Mouse (Mus musculus) forebrain, embryonic 14.5 days (tissue): ENCODE measurements at regions not wholly inside any gene's neighbourhood (a gene's known extent, or its start where the extent isn't known, plus 50 kb on each side); places are given as distances from the start of the nearest gene placed in this dataset.

ENCODE experiments used
- ATAC-seq: fragments of 200-750 bp; cut with Nextera tagmentation; 2 replicates; pipeline ENCODE4 v1.8.0; 2017; ENCODE audit warnings: mild to moderate bottlenecking, moderate library complexity
- DNase-seq: peaks from one replicate; pipeline ENCODE4 v3.0.0-alpha.2; 2015; ENCODE audit warnings: low spot score
- H3K27ac ChIP-seq: fragments of 300-500 bp; sonication (generic); 2 replicates; pipeline ENCODE4 v1.5.1; 2014; ENCODE audit warnings: low read depth, mild to moderate bottlenecking, control low read depth, low read length, moderate library complexity
- H3K27me3 ChIP-seq: fragments of 300-500 bp; sonication (generic); replicated peaks from 2 replicates; pipeline ENCODE4 v1.6.1; 2014; ENCODE audit warnings: low read length, control low read depth, mixed read lengths; ENCODE audit not compliant: control insufficient read depth, insufficient read depth
- H3K36me3 ChIP-seq: fragments of 300-500 bp; sonication (generic); 2 replicates; pipeline ENCODE4 v1.6.1; 2014; ENCODE audit warnings: low read length, control low read depth; ENCODE audit not compliant: control insufficient read depth, insufficient read depth
- H3K4me1 ChIP-seq: fragments of 300-500 bp; sonication (generic); 2 replicates; pipeline ENCODE4 v1.6.1; 2014; ENCODE audit warnings: antibody characterized with exemption, low read length, control low read depth; ENCODE audit not compliant: control insufficient read depth, insufficient read depth
- H3K4me2 ChIP-seq: fragments of 300-500 bp; sonication (generic); 2 replicates; pipeline ENCODE4 v1.6.1; 2014; ENCODE audit warnings: mild to moderate bottlenecking, control low read depth, low read length
- H3K4me3 ChIP-seq: fragments of 300-500 bp; sonication (generic); 2 replicates; pipeline ENCODE4 v1.5.1; 2014; ENCODE audit warnings: low read depth, low read length, control low read depth
- H3K9ac ChIP-seq: fragments of 300-500 bp; sonication (generic); 2 replicates; pipeline ENCODE4 v1.6.1; 2014; ENCODE audit warnings: mild to moderate bottlenecking, low read length, control low read depth, moderate library complexity
- H3K9me3 ChIP-seq: fragments of 300-500 bp; sonication (generic); replicated peaks from 2 replicates; pipeline ENCODE4 v1.6.1; 2016; ENCODE audit warnings: low read length, control low read depth, mixed read lengths; ENCODE audit not compliant: control insufficient read depth
- WGBS: fragments of 180-500 bp; shearing (Covaris S2); extraction: QIAGEN DNeasy Blood & Tissue Kit; methylation state at CpG from one replicate; pipeline ENCODE4 v1.1.7; 2014; 5-methylcytosine and 5-hydroxymethylcytosine counted together

DNA sequence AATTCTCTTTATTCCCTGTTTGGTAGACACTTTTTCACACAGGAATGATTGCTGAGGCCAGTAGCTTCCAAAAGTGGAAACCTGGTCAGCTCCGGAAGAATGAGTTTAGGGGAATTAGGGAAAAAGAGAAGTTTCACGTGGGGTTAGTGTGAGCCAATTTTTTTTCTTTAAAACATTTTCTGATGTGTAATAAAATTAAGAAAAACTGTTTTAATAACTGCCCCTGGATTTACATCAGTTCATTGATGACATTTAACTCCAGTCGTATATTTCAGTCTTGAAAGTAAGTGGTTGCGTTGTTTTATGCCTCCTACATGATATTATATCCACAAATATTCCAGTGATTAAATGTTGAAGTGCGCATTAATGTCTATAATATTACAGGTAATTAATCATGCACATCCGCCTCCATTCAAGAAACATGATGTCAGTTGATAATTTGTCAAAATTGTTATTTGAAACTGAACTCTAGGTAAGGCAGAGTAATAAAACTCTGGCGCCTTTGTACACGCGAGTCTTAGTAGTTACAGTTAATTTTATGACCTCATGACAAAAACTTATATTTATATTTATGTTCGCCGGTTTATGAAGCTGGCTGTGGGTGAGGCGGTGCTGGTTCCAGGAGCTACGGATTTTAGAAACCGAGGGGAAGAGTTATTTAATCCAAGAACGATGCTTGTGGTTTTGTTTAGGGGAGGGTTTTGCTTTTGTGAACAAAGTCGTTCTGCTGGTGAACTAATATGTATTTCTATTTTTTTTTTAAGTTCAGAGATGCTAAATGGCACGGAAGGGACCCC lies 252.5 kb upstream of the Nfe2l3 start:
- Histone ChIP-seq H3K9me3 (no peaks in the 10 kb centered on the region), H3K4me3 (no peak overlapping the region), H3K4me2 (no peak overlapping the region), H3K27ac (no peak overlapping the region), H3K4me1 (no peaks in the 10 kb centered on the region), H3K36me3 (no peaks in the 10 kb centered on the region), H3K9ac (no peak overlapping the region), H3K27me3 (peaks cover 76% of the 10 kb centered on the region)
- 7% methylated on average over 17 of the region's 17 CpGs for WGBS
- ATAC-seq (no peak), DNase-seq (no peak)

- 5% methylated on average over 11 of the region's 11 CpGs for WGBS
Observed at GRCm38 (mm10) chr6:51180881-51181875, 251.3 kb upstream of the Nfe2l3 start.

DNA sequence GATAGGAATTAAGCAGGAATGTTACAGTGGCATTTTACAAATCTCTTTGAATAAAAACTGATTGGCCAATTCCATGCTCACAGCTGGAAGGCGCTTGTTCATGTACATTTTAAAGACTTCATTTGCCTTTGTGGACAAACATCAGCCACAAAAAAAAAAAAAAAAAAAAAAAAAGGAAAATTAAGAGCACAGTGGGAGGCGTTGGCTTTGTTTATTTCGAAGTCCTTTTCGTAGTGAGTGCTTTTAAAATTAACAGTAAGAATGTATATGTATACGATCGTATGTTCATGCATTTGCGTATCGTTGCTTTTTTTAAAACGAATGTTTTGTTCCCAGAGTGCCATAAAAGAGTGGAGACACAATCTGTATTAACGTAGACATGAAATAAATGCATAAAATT lies 250.6 kb upstream of the Nfe2l3 start:
- Histone ChIP-seq H3K27ac (no peak overlapping the region), H3K27me3 (peaks cover 78% of the 10 kb centered on the region), H3K9me3 (no peaks in the 10 kb centered on the region), H3K4me1 (no peaks in the 10 kb centered on the region), H3K4me2 (no peak overlapping the region), H3K36me3 (no peaks in the 10 kb centered on the region), H3K9ac (no peak overlapping the region), H3K4me3 (no peak overlapping the region)
- no peak for ATAC-seq
- no peak for DNase-seq
- 23% methylated on average over 10 of the region's 10 CpGs for WGBS

More at GRCm38 (mm10) chr6:51180881-51181875, 251.3 kb upstream of the Nfe2l3 start:
- ATAC-seq = no peak
- peaks cover 78% of the 10 kb centered on the region for H3K27me3 ChIP-seq
- no peak overlapping the region for H3K4me3 ChIP-seq
- H3K9ac ChIP-seq = no peak overlapping the region
- H3K4me1 ChIP-seq = no peaks in the 10 kb centered on the region
- no peaks in the 10 kb centered on the region for H3K36me3 ChIP-seq
- DNase-seq = no peak
- H3K27ac ChIP-seq = no peak overlapping the region
- no peaks in the 10 kb centered on the region for H3K9me3 ChIP-seq
- no peak overlapping the region for H3K4me2 ChIP-seq

DNA sequence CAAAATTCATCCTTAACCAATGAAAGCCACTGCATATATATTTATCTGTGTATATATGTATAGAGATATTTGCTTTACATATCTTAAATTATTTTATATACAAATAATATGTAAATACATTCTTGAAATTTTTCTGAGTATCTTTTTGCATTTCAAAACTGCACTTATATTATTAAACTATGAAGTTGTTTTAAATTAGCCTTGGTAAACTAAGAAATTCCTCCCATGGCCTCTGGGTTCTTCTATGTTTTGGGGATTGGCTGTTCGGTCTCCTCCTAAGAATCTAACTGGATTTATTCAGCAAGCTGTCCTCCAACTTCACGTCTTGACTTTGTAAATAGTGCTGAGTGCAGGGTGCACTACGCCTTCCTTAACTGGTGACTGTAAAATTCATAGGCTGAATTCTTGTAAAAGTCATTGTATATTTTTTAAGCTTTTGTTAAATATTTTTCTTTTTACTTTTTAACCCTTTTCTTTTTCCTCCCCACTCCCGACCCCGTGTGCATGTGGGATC lies 249.6 kb upstream of the Nfe2l3 start:
- Histone ChIP-seq H3K36me3 (no peaks in the 10 kb centered on the region), H3K9me3 (no peaks in the 10 kb centered on the region), H3K27me3 (peaks cover 78% of the 10 kb centered on the region), H3K27ac (no peak overlapping the region), H3K4me2 (no peak overlapping the region), H3K9ac (no peak overlapping the region), H3K4me3 (no peak overlapping the region), H3K4me1 (no peaks in the 10 kb centered on the region)
- DNase-seq (no peak), ATAC-seq (no peak)
- 7% methylated on average over 5 of the region's 5 CpGs for WGBS

DNA sequence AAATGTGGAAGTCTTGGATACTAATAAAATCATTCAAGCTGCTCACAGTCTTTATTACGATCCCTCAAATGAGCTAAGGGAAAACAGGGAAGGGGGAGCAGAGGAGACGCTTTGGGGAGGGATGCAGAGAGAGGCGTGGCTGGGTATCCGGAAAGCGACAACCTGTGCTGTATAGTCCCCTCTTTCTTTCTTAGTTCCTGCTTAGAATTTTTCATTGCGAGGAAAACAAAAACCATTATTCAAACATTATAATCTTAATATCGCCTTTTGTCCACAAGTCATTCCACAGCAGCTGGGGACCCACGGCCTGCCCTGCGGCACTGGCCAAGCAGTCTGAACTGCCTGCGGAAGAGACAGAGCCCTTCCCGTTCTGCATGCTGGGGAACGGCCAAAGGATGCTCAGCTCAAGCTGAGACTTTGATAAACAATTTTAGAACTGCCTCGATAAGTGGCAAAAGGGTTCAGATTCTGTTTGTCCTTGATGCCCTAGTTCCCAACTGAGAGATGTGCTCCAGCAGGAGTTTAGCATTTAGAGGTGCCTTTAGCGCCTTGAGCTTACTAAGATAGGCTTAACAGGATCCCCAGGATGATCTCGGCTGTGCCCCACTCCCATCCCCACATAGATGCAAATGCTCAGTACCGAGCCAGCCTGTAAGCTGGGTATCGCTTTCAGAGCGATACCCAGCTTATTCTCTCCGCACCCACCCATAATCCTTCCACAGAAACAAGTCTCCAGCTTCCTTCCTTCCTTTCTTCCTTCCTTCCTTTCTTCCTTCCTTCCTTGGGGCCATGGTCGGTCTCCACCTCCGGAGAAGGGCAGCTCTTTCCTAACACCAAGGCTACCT lies 248.7 kb upstream of the Nfe2l3 start:
- Histone ChIP-seq H3K4me2 (no peak overlapping the region), H3K36me3 (no peaks in the 10 kb centered on the region), H3K9ac (no peak overlapping the region), H3K27me3 (peaks cover 86% of the 10 kb centered on the region), H3K4me3 (no peak overlapping the region), H3K27ac (no peak overlapping the region), H3K9me3 (no peaks in the 10 kb centered on the region), H3K4me1 (no peaks in the 10 kb centered on the region)
- under 1% methylated on average over 21 of the region's 21 CpGs for WGBS
- ATAC-seq (no peak), DNase-seq (no peak)

DNA sequence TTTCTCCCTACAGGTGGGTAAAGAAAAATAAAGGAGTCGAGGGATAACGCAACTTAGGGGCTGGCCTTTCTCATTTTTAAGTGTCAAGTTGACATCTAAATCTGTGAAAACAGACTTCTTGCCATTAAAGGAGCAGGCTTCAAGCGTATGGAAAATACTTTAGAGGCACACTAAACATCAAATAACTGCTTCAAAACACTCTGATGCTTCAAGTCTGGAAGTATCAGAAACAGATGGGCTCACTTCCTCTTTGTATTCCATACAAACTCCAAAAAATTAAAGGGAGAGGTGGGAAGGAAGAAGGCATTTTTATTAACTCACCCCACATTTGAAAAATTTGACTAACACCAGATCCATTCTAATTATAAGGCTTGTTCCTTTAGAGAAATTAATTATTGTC lies 248.0 kb upstream of the Nfe2l3 start:
- ATAC-seq (no peak), DNase-seq (no peak)
- H3K36me3 ChIP-seq = no peaks in the 10 kb centered on the region
- WGBS = 3% methylated on average over 3 of the region's 3 CpGs
- no peaks in the 10 kb centered on the region for H3K4me1 ChIP-seq
- H3K9me3 ChIP-seq = no peaks in the 10 kb centered on the region
- no peak overlapping the region for H3K4me3 ChIP-seq
- no peak overlapping the region for H3K27ac ChIP-seq
- H3K4me2 ChIP-seq = no peak overlapping the region
- no peak overlapping the region for H3K9ac ChIP-seq
- H3K27me3 ChIP-seq = peaks cover 93% of the 10 kb centered on the region

DNA sequence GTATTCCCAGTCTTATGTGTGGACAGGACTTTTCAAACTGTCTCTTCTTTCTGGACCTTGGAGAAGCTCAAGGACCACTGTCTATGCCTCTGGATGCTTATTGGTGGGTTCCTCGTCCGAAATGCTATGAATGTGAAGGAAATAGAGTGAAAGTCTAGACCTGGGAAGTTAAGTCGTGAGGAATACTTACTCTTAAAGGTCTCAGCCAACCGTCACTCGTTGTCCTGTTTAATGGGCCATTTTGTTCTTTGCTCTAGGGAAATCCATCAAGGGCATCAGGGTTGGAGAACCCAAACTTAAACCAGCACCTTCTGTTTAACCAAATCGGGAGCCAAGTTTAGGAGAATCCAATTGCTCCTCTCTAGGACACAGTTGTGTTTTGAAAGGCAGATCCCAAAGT lies 247.3 kb upstream of the Nfe2l3 start:
- Histone ChIP-seq H3K27me3 (peaks cover 93% of the 10 kb centered on the region), H3K36me3 (no peaks in the 10 kb centered on the region), H3K4me1 (no peaks in the 10 kb centered on the region), H3K4me3 (no peak overlapping the region), H3K9ac (no peak overlapping the region), H3K4me2 (no peak overlapping the region), H3K9me3 (no peaks in the 10 kb centered on the region), H3K27ac (no peak overlapping the region)
- 20% methylated on average over 6 of the region's 6 CpGs for WGBS
- no peak for DNase-seq
- no peak for ATAC-seq

GRCm38 (mm10) chr6:51189173-51189572 lies 243.3 kb upstream of the Nfe2l3 start:
- no peak overlapping the region for H3K4me3 ChIP-seq
- ATAC-seq (no peak), DNase-seq (no peak)
- no peak overlapping the region for H3K4me2 ChIP-seq
- 79% methylated on average over 3 of the region's 3 CpGs for WGBS
- no peaks in the 10 kb centered on the region for H3K36me3 ChIP-seq
- no peak overlapping the region for H3K27ac ChIP-seq
- no peaks in the 10 kb centered on the region for H3K9me3 ChIP-seq
- H3K27me3 ChIP-seq = peaks cover 97% of the 10 kb centered on the region
- H3K9ac ChIP-seq = no peak overlapping the region
- no peaks in the 10 kb centered on the region for H3K4me1 ChIP-seq
